24 mouse cellular contexts compared by ENCODE assay signal in genomic region chr4:48592844-48593243, GRCm38 (mm10). TPM values are rescaled to one million over a fixed set of nuclear protein-coding genes. Genes with fewer than 3 reads are reported as not detected.
DNase-seq lines count a peak whose midpoint lies in the region; ATAC-seq and TF ChIP-seq lines count a peak whose summit lies in the region.
"Had no signal": no experiment of that assay in that cellular context is flagged by ENCODE, and none has a peak within 500 bp of the region (broad histone marks: within the 10 kb centered on the region; RNA-seq: fewer than 3 reads in every experiment).

No protein-coding gene starts in this region.

- DNase-seq in frontal cortex, postnatal 14 days (ENCODE audit: low spot score in 2 of 2): no peak
- peak; percentile 80 for DNase-seq in A20 (ENCODE audit: low read depth, low spot score)
- no peak for DNase-seq in left cerebral cortex, adult 2 months (ENCODE audit: extremely low spot score in 1 of 2, low spot score in 2 of 2)
- no peak for DNase-seq in thymus, postnatal 14 days
- DNase-seq: adrenal gland, postnatal 14 days; cerebellum, adult 18-20 months; cerebellum, adult 9-11 months; cerebellum, postnatal 36 days; embryo, embryonic 11 days; gastrocnemius, adult 2 months; gastrocnemius, postnatal 25 days; heart, adult 18-20 months had no signal

- no peak overlapping the region for H3K4me3 ChIP-seq in cortical plate, adult 2 months (ENCODE audit: insufficient read depth, low read length)
- no peak overlapping the region for H3K4me3 ChIP-seq in small intestine, adult 2 months (ENCODE audit: low read depth, low read length)
- H3K4me3 ChIP-seq in left cerebral cortex, adult 2 months: no peak overlapping the region
- H3K4me3 ChIP-seq: embryonic facial prominence, embryonic 15.5 days; erythroblast, embryonic 14.5 days; forebrain, embryonic 10.5 days; gastrocnemius, adult 2 months; heart, embryonic 10.5 days; hindbrain, embryonic 13.5 days had no signal

- no peaks in the 10 kb centered on the region for H3K27me3 ChIP-seq in small intestine, adult 2 months (ENCODE audit: control insufficient read depth, insufficient read depth, low read length)
- H3K27me3 ChIP-seq: embryonic facial prominence, embryonic 15.5 days; hindbrain, embryonic 13.5 days; Patski had no signal

- peaks cover 14% of the 10 kb centered on the region for H3K4me1 ChIP-seq in cortical plate, adult 2 months (ENCODE audit: control insufficient read depth, insufficient read depth, low read length)
- no peaks in the 10 kb centered on the region for H3K4me1 ChIP-seq in small intestine, adult 2 months (ENCODE audit: control insufficient read depth, insufficient read depth, insufficient read length, low read length)
- H3K4me1 ChIP-seq: embryonic facial prominence, embryonic 15.5 days had no signal

- TF ChIP-seq CTCF in cortical plate, adult 2 months (IDR thresholded peaks at IDR 0.05; ENCODE audit: extremely low read depth, insufficient read depth, low read length): no peak
- TF ChIP-seq CTCF in small intestine, adult 2 months (IDR thresholded peaks at IDR 0.05; ENCODE audit: extremely low read depth, insufficient read length, insufficient replicate concordance, low read depth, low read length): no peak
- TF ChIP-seq CTCF in left cerebral cortex, adult 2 months (IDR thresholded peaks at IDR 0.05): no peak

- intact Hi-C loops in left cerebral cortex, adult 2 months (cut with DNase I): no loop called here

- H3K27ac ChIP-seq in cortical plate, adult 2 months (ENCODE audit: insufficient read depth, low read length): 0 out of 2 replicates have a peak overlapping the region, but pooled peaks have one; percentile 54
- H3K27ac ChIP-seq in small intestine, adult 2 months (ENCODE audit: insufficient read depth, low read depth, low read length): peak overlapping the region; percentile 49; the same call in 1 of the 2 replicates
- H3K27ac ChIP-seq in left cerebral cortex, adult 2 months: no peak overlapping the region
- H3K27ac ChIP-seq: embryonic facial prominence, embryonic 15.5 days; forebrain, embryonic 10.5 days; gastrocnemius, adult 2 months; heart, embryonic 10.5 days; hindbrain, embryonic 13.5 days; hindbrain, postnatal 0 days had no signal

- 84% methylated on average over 7 of the region's 7 CpGs for WGBS in small intestine, adult 2 months

- peak; percentile 44 for ATAC-seq in frontal cortex, adult (ENCODE audit: low TSS enrichment)
- ATAC-seq: activated CD4-positive, CD25-positive, alpha-beta regulatory T cell, adult 4 months; forebrain, embryonic 14.5 days; hindbrain, postnatal 0 days; Patski had no signal

- TF ChIP-seq POLR2A in cortical plate, adult 2 months (IDR thresholded peaks at IDR 0.05; ENCODE audit: extremely low read depth, insufficient read depth, low read length): no peak
- no peak for TF ChIP-seq POLR2A in small intestine, adult 2 months (IDR thresholded peaks at IDR 0.05; ENCODE audit: low read depth, low read length)

- no peaks in the 10 kb centered on the region for H3K36me3 ChIP-seq in small intestine, adult 2 months (ENCODE audit: control insufficient read depth, insufficient read depth, low read length)
- H3K36me3 ChIP-seq: embryonic facial prominence, embryonic 15.5 days had no signal

RNA-seq across cellular contexts. Expression of gene Tmeff1, which starts 7.9 kb away (rescaled TPM):
- 99.5 and 106 TPM in 2 replicates for polyA plus RNA-seq in cortical plate, adult 2 months (2012; rRNA removed)
- 1.8 and 1.9 TPM in 2 replicates for polyA plus RNA-seq in small intestine, adult 2 months (2012; rRNA removed)
- 100 to 1,000 TPM; 113 to 119 TPM for total RNA-seq in left cerebral cortex, adult 2 months (2021)
- polyA plus RNA-seq: activated CD4-positive, CD25-positive, alpha-beta regulatory T cell, adult 4 months had no signal

RNA-seq across cellular contexts. Expression of gene Msantd3, which starts 53.1 kb away (rescaled TPM):
- polyA plus RNA-seq in cortical plate, adult 2 months (2012; rRNA removed): 23.6 and 23.9 TPM in 2 replicates
- polyA plus RNA-seq in small intestine, adult 2 months (2012; rRNA removed): 0.57 and 0.58 TPM in 2 replicates
- total RNA-seq in left cerebral cortex, adult 2 months (2021): 10 to 100 TPM; 21.9 to 22.4 TPM
- polyA plus RNA-seq: activated CD4-positive, CD25-positive, alpha-beta regulatory T cell, adult 4 months; erythroblast, embryonic 14.5 days had no signal

Comparison
In these comparisons a context has a peak if more than half of its experiments do, and no peak if none do; other contexts are left out.
1. RNA of gene Tmeff1, which starts 7.9 kb away (polyA plus RNA-seq): 99.5 to 106 TPM in cortical plate, adult 2 months; 1.8 to 1.9 TPM in small intestine, adult 2 months; every median in the first group is over 10 times any median in the second.
2. RNA of gene Msantd3, which starts 53.1 kb away (polyA plus RNA-seq): 23.6 to 23.9 TPM in cortical plate, adult 2 months; 0.57 to 0.58 TPM in small intestine, adult 2 months; every median in the first group is over 10 times any median in the second.